Mouse (Mus musculus): ENCODE measurements around the gene Sigmar1. TPM values are rescaled to one million over a fixed set of nuclear protein-coding genes. Genes with fewer than 3 reads are reported as not detected.
"Not testable (repeated sequence)": the region's sequence is repeated elsewhere in the genome, so short reads cannot be mapped to it uniquely, and the experiment has no call there.

Sigmar1 gene
- total RNA-seq (2021) = 10 to 100 TPM; 41.0 to 49.1 TPM
- long read RNA-seq, transcript Sigmar1-201 (4 exons, 1,640 nt) = major isoform, 45 of 61 reads
- long read RNA-seq, partial matches to known transcripts = 3 of 61 reads
- long read RNA-seq, other reads (novel, unspliced or antisense) = 10 of 61 reads

DNA sequence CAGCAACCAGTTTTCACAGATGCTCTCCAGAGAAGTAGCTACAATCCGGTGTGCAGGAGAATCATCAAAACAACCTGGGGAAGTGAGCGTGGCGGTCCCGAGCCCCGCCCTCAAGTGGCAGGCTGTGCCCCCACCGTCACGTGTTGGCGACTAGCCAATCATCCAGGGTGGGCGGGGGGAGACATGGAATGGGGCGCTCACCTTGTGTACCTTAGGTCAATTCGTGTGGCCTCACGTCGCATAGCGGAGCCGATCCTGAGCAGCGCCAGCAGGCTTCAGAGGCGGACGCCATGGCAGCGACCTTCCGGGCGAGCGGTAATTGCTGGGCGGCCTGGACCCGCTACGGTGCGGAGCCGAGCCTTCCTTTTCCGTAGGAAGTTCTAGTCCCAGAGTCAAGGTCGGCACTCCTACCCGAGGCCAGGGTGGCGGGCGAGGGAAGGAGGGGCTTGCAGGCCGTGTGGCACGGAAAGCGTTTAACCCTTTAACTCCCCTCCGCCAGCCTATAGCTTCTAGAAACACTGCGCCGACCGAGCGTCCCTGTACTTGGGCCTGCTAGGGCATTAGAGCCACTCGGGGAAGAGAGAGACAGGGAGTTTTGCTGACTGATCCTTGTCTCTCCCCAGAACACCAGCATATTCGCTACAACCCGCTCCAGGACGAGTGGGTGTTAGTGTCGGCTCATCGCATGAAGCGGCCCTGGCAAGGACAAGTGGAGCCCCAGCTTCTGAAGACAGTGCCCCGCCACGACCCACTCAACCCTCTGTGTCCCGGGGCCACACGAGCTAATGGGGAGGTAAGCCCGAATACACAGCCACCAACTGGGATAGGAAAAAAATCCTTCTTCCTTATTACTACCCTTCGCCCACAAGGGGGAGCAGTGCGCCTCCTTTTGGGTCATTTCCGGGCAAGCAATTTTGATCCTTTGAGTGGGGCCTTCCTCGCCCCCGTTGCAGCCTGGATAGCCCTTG, at the start of gene Sigmar1:
Gene Sigmar1 (minus strand): TSS at position 820 of the 968 bp plus-strand sequence.
- DNase-seq (ENCODE audit: low spot score in 2 of 2) = peak; percentile 82 to 86

DNA sequence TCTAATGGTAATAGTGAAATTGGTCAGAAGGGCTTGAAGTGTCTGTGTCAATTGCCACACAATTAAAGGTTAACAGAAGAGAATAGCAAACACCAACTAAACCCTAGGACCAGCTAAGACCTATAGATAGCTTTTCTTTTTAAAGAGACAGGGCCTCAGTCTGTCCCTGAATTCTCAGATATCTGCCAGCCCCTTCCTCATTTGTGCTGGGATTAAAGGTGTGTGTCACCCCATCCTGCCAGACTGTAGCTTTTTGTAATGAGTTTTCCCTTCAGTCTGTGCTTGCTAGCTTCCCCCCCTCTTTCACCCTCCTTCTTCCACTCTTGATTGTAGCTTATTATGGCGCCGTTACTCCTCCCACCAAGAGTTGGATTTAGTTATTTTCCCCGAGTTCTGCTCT, 27.2 kb upstream of the Sigmar1 start:
- DNase-seq (ENCODE audit: low spot score in 2 of 2) = not testable (repeated sequence)

DNA sequence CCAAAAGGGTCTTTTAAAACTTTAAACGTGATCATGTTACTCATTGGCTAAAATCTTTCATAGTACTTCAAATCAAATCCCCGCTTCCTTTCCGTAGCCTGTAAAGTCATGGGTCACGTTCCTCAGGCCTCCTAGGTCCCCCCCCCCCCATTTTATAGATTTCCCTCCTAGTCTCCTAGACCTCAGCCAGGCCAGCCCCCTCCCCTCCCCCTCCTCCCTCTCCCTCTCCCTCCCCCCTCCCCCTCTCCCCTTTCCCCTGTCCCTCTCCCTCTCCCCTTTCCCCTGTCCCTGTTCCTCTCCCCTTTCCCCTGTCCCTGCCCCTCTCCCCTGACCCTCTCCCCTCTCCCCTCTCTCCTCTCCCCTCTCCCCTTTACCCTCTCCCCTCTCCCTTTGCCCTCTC, 26.8 kb upstream of the Sigmar1 start:
- not testable (repeated sequence) for DNase-seq (ENCODE audit: low spot score in 2 of 2)

DNA sequence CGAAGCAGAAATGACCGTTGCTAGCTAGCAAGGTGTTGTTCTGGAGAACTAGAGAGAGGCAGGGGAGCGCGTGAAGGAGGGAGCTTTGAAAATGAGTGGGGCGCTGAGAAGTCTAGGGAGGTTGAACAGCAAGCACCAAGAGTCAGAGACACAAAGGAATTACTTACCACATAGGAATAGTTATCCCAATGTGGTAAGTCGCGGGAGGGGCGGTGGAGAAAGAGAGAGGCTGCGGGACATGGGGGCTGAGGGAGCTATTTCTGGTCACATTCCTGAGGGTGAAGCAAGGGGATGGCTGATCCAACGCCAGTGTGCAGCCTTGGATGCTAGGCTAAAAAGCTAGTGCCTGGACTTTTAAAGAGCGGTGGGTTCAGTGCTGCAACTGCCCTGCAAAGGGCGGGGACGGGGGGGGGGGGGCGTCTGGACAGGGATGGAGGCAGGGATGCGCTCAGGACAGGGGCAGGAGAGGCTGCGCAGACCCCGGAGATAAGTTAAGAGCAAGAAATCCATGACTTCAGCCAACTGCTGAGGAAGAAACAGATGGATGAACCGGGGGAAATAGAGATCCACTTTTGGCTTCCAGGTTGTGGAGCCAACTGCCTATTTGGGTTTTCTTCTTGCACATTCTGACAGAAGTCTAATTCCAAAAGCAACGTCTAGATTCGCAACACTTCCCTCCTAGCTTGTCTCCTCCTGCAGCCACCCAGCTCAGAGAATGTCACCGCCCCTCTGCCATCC, 26.0 kb upstream of the Sigmar1 start:
- DNase-seq (ENCODE audit: low spot score in 2 of 2) = not testable (repeated sequence)

DNA sequence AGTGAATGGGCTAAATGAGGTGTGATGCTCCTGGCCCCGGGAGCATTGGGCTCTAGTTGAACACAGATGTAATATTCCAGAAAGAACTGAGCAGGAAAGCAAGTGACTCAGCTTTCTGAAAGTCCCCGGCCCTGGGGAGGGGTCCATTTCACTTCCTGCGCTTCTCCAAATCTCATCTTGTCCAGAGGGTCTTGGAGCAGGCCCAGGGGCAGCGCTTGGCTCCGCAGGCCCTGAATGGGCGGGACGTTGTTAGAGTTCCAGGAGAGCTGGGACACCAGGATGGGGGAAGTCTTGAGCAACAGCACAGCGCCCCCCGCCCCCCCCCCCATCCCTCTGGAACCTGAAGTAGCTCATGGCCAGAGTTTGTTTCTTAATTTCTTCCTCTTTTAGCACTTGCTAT, 25.3 kb upstream of the Sigmar1 start:
- not testable (repeated sequence) for DNase-seq (ENCODE audit: low spot score in 2 of 2)

DNA sequence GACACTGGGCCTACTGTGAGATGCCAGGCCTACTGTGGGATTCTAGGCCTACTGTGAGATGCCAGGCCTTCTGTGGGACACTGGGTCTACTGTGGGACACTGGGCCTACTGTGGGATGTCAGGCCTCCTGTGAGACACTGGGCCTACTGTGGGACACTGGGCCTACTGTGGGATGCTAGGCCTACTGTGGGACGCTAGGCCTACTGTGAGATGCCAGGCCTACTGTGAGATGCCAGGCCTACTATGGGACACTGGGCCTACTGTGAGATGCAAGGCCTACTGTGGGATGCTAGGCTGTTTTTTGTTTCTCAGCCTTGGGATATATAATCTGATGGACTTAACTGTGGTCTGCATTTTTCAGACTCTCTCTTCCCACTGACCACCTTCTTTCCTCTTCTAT, 19.9 kb upstream of the Sigmar1 start:
- DNase-seq (ENCODE audit: low spot score in 2 of 2) = not testable (repeated sequence)

DNA sequence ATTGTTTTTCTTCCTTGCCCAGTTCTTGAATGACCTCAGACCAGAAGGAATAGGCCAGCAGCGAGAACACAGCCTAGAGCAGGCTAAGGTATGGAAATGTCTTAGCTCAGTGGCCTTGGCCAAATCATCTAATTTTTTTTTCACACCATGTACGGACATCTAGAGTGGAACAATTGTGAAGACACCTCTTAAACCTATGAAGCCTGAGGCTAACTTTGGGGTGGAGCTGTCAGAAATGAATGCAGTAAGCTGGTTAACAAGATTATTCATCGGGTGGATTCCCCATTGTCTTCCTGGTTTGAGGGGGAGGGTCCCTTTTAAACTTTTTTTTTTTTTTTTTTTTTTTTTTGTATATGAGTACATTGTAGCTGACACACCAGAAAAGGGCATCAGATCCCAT, 18.5 kb upstream of the Sigmar1 start:
- not testable (repeated sequence) for DNase-seq (ENCODE audit: low spot score in 2 of 2)

DNA sequence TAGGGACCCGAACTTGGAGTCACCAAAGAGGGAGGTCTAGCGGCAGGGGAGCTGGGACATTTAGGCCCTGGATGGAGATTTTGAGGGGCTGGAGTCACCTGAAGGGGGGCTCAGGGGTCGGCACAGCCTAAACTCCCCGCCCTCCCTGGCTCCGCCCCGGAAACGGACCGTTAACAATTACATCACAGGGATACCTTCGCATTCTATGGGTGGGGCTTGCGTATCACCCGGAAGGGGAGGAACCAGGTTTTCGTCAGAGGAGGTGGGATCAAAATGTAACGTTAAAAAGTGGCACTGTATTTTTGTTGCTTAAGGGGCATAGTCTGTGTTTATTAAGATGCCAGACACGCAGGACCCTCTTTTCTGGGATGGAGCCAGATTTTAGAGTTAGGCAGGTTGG, 18.0 kb upstream of the Sigmar1 start, which contains the start of gene Ccl27a:
Gene Ccl27a (minus strand): TSS at position 246 of the 400 bp plus-strand sequence.
- DNase-seq (ENCODE audit: low spot score in 2 of 2) = peak; percentile 68 to 76

DNA sequence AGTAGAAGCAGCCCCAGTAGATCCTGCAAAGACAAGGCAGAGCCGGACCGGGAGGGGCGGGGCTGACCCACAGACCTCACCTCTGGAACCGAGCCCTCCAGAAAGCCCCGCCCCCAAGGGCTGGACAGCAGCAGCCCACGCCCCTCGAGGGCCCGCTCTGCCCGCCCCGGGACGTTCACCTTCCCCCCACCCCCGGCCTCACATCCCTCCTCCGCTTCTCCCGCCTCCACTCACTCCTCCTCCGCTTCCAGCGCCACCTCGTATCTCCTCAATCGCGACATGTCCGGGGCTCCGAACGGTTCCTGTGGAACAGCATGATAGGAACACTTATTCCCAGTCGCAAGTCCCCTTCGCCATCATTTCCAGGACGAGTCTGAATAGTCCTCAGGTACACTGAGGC, 17.5 kb upstream of the Sigmar1 start:
- peak in 1 of 2 experiments; percentile 60 for DNase-seq (ENCODE audit: low spot score in 2 of 2)

DNA sequence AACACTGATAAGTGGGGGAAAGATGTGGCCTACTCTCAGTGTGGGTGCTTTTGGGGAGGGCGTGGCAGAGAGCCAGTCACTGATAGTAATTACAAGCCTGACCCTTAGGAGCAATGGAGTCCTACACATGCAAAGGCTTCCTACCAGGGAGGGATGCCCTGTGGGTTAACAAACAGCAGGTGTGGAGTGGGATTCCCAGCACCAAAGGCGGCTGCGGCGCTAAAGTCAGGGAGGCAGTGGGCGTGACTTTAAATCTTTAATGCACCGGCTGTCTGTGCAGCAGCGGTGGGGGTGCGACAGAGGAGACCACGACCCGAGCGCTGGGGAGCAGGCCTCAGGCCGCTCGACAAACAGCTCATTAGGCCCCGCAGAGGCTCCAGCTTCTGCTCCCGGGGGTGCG, 17.0 kb upstream of the Sigmar1 start:
- not testable (repeated sequence) for DNase-seq (ENCODE audit: low spot score in 2 of 2)

DNA sequence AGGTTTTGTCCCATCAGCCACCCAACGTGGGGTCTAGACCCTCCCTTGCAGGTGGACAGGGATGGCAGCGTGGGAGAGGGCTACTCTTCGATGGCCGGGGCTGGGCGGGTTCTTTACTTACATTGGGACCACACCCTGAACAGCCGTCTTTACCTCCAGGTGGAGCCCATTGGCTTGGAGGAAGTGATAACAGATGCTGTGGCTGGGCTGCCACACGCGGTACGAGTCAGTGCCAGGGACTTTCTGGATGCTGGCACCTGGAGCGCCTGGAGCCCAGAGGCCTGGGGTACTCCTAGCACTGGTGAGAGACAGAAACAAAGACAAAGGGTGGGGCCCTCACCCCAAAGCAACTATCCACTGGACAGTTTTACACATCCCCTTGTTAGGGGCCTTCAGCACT, 11.3 kb upstream of the Sigmar1 start:
- DNase-seq (ENCODE audit: low spot score in 2 of 2) = not testable (repeated sequence)

DNA sequence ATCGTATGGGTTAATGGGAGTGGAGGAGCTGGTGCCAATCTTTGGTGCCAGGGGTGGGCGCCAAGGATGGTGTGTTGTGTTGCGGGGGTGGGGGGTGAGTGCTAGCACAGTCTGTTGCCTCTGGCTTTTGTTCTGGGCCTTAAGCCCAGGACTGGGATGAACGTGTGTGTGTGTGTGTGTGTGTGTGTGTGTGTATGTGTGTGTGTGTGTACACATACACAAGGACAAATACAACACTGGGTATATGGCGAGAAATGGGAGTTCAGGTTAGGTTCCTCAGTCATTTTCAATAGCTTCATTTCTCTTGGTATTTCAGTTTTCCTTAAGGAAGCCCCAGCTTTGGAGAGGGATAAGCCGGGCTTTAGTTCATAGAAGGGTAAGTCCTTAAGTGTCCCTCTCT, 7.2 kb upstream of the Sigmar1 start:
- not testable (repeated sequence) for DNase-seq (ENCODE audit: low spot score in 2 of 2)

DNA sequence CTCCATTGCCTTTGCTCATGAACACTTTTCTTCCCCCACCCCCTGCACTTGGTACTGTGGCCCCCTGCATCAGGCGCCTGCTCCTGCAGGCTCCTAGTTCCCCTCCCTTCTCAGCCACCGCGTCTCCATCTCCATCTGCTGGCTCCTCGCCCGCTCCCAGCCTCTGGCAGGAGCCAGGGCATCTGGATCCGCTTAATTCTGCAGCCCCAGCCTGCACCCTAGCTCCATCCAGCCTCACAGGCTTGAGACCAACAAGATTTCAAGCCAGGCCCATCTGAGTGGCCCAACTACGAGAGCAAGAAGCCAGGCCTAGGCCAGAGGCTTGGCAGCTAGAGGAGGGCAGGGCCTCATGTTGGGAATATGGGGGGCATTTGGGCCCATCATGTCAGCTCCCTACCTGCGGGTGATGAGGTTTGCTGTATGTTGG, 6.7 kb upstream of the Sigmar1 start:
- DNase-seq (ENCODE audit: low spot score in 2 of 2) = peak; percentile 57 to 75

DNA sequence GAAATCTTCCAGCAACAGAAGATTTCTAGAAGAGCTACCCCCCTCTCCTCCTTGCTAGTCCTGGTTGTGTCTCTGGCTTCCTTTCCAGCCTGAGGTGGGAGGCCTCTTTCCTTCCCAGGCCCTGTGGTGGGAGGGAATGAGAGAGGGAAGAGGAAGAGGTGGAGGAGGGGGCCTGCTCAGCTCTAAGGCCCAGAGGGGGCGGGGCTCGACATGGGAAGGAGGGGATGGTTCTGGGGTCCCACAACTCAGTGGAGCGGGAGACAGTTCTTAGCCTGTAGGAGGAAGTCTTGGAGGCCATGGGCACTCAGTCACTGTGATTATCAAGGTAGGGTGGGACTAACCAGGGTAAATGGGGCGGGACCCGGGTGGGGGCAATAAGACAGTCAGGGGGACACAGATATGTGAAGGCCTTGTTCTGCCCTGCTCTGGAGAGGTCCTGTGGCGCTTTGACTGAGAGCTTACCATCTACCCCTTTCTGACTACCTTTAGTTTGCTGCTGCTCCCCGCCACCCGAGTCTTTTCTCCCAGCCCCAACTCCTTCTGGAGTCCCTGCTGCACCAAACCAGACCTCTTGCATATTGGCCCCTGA, 6.2 kb upstream of the Sigmar1 start:
- peak in 1 of 2 experiments; percentile 33 for DNase-seq (ENCODE audit: low spot score in 2 of 2)

DNA sequence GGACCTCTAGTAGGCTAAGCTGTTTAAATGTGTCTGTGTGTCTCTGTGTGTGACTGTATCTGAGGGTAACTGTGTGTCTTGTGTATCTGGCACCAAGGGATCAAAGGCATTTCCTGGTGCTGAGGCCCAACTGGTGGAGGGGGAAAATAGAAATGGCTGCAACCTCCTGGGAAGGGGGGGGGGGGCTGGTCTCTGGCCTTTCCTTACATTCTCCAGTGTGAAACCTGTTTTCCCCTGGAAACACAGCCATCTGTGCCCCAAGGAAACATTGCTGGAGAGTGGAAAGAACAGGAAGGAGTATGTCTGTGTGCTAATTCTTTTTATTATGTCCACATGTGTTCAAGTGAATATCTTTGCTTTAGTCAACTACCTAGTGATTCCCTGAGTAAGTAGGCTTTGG, 5.7 kb upstream of the Sigmar1 start:
- no peak for DNase-seq (ENCODE audit: low spot score in 2 of 2)

DNA sequence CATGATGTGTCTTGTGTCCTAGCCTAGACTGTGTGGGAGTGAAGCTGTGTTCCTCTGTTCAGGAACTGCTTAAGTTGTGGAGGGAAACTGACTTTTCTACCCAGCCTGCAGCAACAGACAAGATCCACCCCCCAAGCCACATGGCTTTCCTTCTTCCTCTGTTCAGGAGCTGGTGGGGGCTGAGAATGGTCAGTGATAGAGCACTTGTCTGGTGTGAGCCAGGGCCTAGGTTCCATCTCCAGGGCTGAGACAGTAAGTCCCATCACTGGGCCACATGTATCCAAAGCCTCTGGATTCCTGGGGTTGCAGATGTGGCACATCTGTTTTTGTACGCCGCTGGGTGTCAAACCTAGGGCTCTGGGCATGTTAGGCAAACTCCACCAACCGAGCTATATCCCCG, 5.0 kb upstream of the Sigmar1 start:
- DNase-seq (ENCODE audit: low spot score in 2 of 2) = no peak

DNA sequence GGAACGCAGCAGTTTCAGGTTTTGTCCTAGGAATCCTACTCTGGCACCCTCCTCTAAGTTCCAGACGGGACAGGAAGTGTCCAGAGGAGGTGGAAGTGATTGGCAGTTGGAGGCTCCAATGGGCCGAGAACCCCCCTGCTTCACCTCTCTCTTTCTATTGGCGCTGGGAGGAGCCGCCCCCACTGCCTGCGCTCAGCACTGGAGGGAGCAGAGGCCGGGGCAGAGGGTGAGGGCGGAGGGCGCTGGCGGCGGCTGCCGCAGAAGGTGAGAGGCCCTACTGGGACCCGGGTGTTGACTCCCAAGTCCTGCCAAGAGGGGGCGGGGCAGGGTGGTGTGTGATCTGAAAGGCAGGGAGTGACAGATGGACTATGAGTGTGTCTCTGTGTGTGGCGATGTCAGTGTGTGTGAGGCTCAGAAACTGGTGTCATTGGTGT, 4.3 kb upstream of the Sigmar1 start:
- peak; percentile 63 to 74 for DNase-seq (ENCODE audit: low spot score in 2 of 2)

DNA sequence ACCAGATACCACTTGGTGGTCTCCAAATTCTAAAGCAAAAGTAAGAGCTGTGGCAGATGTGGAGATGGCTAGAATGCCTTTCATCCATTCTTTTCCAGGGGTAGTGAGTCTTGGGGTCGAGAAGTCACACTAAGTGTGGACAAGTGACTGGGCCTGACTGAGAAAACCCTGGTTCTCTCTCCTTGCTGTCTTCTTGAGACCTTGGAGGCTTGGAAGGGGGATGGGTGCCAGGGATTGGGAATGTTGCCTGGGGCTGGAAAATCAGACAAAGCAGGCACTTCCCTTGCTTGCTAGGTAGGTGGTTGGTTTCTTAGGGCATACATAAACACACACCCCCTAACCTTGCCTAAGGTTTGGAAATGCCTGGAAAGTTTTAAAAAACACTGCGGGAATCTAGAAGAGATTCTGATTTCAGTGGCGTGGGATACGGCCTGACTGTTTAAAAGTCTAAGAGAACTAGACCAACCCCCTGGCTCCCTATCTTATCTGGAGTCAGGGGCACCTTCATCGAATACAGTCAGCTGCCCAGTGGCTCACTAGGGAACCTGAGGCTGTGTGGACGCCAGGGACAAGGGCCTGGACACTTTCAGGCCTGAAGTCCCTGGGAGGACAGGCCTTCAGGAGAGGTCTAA, 3.8 kb upstream of the Sigmar1 start:
- DNase-seq (ENCODE audit: low spot score in 2 of 2) = no peak

DNA sequence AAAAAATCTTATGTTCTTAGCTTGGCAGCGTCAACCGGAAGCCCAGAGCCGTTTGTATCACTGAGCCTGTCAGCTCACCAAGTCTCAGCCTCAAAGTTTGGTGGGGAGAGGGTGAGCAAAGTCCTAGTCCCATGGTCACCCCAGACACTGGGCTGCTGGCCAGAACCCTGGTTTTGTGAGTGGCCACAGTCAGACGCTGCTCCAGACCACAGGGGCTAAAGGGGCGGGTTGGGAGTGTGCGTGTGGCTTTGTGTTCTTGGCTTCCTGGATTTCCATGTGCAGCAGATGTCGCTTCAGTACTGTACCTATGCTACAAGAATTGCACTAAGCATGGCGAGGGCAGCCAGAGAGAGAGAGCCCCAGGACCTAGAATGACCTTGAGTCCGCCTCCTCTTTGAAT, 3.2 kb upstream of the Sigmar1 start:
- DNase-seq (ENCODE audit: low spot score in 2 of 2) = peak in 1 of 2 experiments; percentile 44

DNA sequence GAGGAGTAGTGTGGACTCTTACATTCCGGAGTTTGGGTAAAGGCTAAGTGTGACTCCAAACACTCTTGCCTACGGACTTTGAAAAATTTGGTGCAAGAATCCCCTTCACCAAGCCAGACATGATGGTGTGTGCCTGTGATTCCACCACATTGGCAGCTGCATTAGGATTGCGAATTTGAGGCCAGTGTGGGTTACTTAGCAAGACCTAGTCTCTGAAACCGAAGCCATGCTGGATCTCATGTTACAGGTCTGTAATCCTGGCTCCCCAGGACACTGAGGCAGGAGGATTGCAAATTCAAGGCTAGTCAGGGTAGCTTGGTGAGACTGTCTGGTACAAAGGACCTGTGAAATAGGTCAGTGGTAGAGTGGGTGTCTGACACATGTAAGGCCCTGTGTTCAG, 2.7 kb upstream of the Sigmar1 start:
- no peak for DNase-seq (ENCODE audit: low spot score in 2 of 2)

DNA sequence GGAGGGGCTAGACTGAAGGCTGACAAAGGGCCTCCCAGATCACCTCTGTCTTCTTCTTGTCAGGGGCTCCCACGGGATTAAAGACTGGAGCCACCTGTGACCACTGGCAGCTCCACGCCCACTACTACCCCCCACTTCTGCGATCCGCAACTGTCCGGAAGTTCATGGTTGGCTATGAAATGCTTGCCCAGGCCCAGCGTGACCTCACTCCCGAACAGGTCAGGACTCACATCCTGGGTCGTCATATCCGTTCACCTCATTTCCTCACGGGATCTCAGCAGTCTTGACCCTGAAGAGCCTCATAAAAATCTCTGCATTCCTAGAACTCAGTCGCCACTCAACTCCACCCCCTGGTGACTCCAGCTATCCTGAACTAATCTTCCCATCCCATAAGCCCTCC, 2.1 kb upstream of the Sigmar1 start:
- no peak for DNase-seq (ENCODE audit: low spot score in 2 of 2)

Data from layer of hippocampus, postnatal 10 days (tissue).